ENCODE assay signal across 8 mouse cellular contexts in the genomic region with DNA sequence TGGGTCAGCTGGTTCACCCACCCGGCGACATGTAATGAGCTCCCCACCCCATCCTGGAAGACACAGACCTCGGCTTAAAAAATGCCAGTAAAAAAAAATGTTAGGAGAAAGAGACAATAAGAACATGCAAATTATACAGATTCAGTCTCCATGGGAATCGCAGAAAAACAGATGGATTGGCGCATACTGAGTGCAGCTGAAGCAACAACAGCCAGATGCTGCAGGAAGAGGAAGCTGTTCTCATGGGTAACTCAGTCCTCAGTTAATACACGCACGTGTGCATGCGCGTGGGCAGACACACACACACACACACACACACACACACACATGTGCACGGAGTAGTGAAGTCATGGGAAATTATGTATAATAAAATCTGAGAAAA. TPM values are rescaled to one million over a fixed set of nuclear protein-coding genes. Genes with fewer than 3 reads are reported as not detected.
DNase-seq lines count a peak whose midpoint lies in the region; ATAC-seq lines count a peak whose summit lies in the region.

No protein-coding gene starts in this region.

- H3K27ac ChIP-seq in neural tube, embryonic 15.5 days (replicated peaks), result peak overlapping the region; percentile 72

- peak; percentile 38; the same call in 1 of the 2 replicates for ATAC-seq in frontal cortex, adult (ENCODE audit: low TSS enrichment)
- peak; percentile 22 for ATAC-seq in inflammation-experienced regulatory T-cells, adult 6 months
- peak; percentile 55; the same call in 1 of the 2 replicates for ATAC-seq in neural tube, embryonic 15.5 days (ENCODE audit: low FRiP score)

- no peaks in the 10 kb centered on the region for H3K27me3 ChIP-seq in neural tube, embryonic 15.5 days (replicated peaks)

- H3K4me3 ChIP-seq in neural tube, embryonic 15.5 days (replicated peaks), result no peak overlapping the region

- H3K4me2 ChIP-seq in neural tube, embryonic 15.5 days, result peak overlapping the region; percentile 22

- no peaks in the 10 kb centered on the region for H3K36me3 ChIP-seq in neural tube, embryonic 15.5 days

- H3K9me3 ChIP-seq in neural tube, embryonic 15.5 days (replicated peaks), result no peaks in the 10 kb centered on the region

- WGBS in neural tube, embryonic 15.5 days, result 50% methylated on average over 10 of the region's 10 CpGs

- no peak overlapping the region for H3K9ac ChIP-seq in neural tube, embryonic 15.5 days (replicated peaks)

- DNase-seq in frontal cortex, postnatal 14 days (ENCODE audit: low spot score in 2 of 2), result no peak
- DNase-seq in spleen, adult 12 weeks (ENCODE audit: low spot score), result peak; percentile 14
- no peak for DNase-seq in spleen, postnatal 4 days (ENCODE audit: low spot score in 2 of 2)
- no peak for DNase-seq in cerebellum, adult 11 months
- no peak for DNase-seq in adrenal gland, adult (ENCODE audit: inconsistent age in 2 of 2, low spot score in 1 of 2)

- H3K4me1 ChIP-seq in neural tube, embryonic 15.5 days, result peaks cover 23% of the 10 kb centered on the region

RNA-seq across cellular contexts. Expression of a gene that starts 23.7 kb away (rescaled TPM):
- polyA plus RNA-seq in inflammation-experienced regulatory T-cells, adult 6 months (2017; shearing (Covaris generic)), result 10 to 100 TPM in 1 of 3 experiments, 1 to 10 TPM in 2; 6.2 to 11.7 (median 8.9) TPM
- polyA plus RNA-seq in neural tube, embryonic 15.5 days (2015; fragmentation: Nextera tagmentation; extraction: Ambion mirVana), result 17.1 and 22.8 TPM in 2 replicates
